Mouse (Mus musculus) c-Kit-positive CD71-positive TER-119-positive erythroid progenitor cells, embryonic 14.5 days (primary cell): ENCODE results near the gene Olfr1428.
"Not testable (repeated sequence)": the region's sequence is repeated elsewhere in the genome, so short reads cannot be mapped to it uniquely, and the experiment has no call there.

ENCODE experiments used
- DNase-seq: peaks from one replicate; pipeline ENCODE4 v3.0.0-alpha.2; 2013; ENCODE audit warnings: low spot score

Gene Olfr1428

DNA sequence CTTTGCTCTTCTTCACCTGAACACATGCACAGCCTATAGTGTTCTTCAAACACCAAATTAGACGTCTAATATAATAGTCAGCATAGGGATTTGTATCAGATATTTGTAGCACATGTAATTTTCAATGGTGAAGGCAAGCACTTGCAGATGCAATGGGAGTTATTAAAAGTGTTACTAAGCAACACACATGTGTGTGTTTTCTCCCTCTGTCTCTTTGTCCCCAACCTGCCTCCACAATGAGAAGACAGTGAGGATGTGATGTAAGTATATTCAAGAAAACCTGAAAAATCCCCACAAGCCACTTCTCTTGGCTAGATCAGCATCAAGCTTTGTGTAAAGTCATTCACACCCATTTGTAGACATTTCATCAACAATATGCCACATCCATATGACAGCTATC, at the start of gene Olfr1428:
TSS of gene Olfr1428 (minus strand) at position 101 of the 400 bp plus-strand sequence.
- DNase-seq: no peak

DNA sequence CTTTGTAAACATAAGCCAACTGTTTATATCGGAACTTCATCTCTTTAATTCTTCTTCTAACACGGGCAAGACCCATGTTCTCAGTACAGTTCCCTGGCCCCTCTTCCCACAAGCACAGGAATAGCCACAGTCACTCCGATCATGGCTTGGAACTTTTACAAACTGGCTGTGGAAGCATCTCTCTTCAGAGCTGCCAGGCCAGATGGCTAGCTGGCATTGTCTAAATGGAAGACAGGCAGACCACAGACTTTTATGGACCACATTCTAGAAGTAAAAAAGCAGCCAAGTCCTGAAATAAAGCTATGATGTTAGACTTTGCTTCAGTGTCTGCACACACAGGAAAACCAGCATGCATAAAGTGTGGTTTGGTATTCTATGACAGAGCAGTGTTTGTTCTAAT, 29.8 kb upstream of the Olfr1428 start:
- DNase-seq: no peak

DNA sequence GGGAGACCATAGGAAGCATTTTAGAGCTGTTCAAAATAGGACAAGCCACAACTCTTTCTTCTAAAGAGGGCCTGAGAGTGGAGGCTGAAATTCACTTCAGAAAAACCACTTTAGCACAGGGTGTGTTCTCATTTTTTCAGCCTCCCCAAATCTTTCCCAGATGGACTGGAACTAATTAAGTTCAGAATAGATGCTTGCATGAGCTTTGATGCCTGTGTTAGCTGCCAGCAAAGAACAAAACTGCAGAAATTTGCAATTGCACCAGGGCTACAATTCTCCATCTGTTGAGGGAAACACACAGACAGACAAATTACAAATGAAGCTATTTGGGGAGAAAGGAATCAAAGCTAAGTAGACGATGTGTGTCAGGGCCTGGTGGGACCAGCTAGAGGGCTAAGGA, 27.7 kb upstream of the Olfr1428 start:
- no peak for DNase-seq

DNA sequence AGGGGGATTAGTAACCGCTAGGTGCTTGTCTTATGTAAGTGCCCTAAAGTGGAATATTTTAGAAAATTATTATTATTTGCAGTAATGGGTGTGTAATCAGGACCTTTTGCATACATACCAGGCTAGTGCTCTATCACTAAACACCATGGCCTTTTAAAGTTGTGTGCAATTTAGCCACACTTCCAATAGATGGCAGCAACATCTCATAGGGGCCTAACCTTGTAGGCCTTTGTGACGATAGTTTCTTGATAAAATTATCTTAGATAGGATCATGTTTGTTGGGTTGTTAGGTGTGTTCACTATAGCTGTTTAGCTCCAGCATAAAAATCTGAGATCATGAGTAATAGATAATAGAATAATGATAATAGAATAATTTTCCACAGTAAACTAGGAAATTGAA, 18.6 kb upstream of the Olfr1428 start:
- DNase-seq: no peak

DNA sequence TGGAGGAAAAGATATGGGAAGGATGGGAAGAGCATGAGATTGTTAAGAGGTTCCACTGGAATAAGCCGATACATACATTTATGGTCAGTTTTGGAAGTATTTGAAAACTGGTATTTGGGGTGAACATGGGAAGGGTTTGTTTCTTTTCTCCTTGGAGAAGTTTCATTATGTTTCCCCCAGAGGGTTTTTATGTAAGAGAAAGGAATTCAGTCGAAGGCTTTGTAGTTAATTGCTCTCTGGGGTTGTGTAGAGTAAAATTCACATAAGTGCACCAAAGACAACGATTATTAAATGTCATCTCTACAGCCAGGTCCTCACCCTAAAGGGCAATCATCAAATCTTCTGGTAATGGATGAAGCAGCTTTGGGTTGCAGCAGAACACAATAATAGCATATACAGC, 7.4 kb upstream of the Olfr1428 start, which contains the start of gene Olfr76:
TSS of gene Olfr76 (minus strand) at position 101 of the 400 bp plus-strand sequence.
- DNase-seq: no peak

DNA sequence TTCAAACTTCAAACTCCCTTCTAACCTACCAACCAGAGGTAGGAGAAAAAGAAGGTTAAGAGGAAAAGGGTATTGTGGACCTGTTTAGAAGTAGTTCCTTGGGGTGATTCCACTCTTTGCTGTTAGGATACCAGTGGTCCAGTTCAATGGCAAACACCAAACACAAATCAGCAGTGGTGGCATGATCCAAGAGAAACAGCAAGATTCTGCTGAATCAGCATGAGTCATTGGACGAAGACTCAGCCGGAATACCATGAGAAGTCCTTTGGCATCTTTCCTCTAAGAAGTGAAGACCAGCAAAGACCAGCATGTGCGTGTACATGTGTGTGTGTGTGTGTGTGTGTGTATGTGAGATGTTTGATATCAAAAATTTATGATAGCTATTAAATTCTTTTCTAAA, 767 bp upstream of the Olfr1428 start:
- no peak for DNase-seq

DNA sequence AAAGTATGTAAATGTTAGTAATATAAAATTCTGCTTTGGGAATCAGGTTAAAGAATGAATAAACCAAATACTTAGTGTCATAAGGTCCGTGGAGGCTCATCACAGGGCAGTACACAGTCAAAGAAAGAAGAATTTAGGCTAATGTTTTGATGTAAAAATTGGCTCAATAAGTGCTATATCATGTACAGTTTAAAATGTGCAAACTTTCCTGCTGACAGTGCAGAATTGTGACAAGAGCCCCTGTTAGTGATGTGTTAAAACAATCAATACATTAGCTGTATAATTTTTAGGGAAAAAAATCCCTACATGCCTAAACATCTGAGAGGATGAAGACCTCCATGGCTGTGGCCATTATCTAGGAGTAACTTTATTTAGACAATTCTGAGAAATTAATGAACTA, 1.9 kb downstream of the Olfr1428 start:
- no peak for DNase-seq

DNA sequence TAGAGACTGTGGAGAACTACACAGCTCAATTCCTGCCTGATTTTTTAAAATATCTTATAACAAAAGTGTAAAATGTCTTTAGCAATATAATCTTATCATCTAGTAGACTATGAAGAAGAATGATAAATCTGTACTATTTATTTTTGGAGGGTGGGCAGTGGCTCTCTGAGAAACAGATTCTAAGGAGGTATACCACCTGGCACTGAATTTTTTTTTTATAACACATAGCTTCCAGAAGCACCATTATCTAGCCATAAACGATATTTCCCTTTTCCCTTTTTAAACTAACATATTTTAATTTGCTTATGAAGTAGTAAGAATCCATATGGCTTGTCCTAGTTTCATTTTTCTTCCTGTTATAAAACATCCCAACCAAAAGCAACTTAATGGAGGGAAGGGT, 11.2 kb downstream of the Olfr1428 start:
- DNase-seq: no peak

DNA sequence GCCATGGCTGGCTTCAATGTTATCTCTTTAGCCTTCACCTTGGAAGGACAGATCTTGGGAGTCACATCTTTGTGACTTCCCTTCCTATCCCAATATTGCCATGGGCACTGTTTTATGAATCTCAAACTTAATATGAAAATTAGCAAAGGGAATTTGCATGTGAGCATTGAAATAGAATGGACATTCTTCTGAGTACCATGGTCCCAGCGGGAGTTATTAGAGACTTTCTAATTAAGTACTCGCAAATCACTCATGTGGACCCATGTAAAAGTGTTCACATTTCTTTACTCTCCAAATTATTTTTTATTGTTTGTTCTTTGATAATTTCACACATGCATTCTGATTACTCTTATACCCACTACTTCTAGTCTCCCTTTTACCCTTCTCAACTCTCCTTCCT, 12.5 kb downstream of the Olfr1428 start, which contains the start of gene Olfr1427:
TSS of gene Olfr1427 (minus strand) at position 101 of the 400 bp plus-strand sequence.
- no peak for DNase-seq

DNA sequence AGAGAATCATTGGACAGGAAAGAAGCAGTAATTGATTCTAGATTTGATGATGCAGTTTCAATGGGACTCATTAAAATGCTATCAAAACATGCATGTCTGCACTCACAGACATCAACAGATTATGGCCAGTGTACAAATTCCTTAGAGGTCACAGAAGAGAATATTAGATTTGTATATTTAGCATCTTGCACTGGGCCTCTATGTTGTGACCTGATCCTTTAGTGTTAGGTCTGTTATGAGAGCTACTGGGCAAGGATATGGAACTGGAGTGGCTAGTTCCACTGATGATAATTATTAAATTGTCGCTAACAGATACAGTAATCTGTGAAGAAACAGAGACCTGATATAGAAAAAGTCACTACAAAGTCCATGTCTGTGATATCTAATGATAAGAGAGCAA, 23.8 kb downstream of the Olfr1428 start, which contains the start of gene Olfr1426:
TSS of gene Olfr1426 (minus strand) at position 101 of the 400 bp plus-strand sequence.
- no peak for DNase-seq

DNA sequence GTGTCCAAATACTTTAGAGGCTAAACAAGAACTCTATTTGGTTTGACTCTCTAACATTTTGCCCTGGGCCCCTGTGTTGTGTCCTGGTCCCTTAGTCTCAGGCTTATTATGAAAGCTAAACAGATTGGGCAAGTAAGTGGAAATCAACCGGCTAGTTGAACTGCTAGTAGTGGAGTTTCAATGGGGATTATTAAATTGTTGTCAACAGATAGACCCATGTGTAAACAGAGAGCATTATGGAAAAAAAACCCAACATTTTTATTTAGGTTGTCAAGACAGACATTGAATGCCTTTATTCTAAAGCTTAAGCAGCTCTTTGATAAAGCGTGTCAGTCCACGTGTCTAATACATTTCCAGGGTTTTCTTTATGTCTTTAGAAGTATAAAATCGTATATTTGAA, 38.1 kb downstream of the Olfr1428 start, which contains the start of gene Olfr1425:
TSS of gene Olfr1425 (minus strand) at position 101 of the 400 bp plus-strand sequence.
- not testable (repeated sequence) for DNase-seq

DNA sequence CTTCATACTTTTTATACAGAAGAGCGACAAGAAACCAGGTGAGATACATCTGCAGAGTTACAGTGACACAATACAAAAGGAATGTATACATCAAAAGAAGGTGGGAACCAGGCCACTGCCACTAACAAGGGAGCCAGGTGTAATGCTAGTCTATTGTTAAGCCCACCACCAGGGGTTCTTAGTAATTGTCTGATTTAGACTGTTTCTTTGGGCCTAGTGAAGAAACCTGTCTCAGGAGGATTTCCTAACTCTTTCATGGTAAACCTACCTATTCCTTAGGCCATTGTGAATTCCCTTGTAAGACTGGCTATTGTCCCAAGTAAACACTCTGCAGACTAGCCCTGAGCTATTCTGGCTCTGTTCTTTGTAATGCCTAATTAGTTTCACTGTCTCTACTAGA, 46.2 kb downstream of the Olfr1428 start:
- not testable (repeated sequence) for DNase-seq

DNA sequence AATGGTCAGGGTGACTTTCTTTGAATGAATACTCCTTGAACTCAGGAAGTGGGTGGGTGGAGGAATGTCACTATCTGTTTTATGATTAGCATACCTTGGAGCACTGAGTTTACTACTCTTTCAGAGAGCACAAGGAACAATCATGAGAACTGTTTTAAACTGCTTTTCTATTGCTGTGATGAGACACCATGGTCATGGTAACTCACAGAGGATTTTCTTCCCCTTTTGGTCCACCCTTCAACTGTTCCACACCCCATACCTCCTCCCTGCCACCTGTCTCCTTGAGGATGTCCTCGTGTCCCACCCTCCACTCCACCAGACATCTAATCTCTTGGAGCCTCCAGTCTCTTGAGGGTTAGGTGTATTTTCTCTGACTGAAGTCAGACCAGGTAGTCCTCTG, 47.9 kb downstream of the Olfr1428 start:
- DNase-seq: not testable (repeated sequence)

DNA sequence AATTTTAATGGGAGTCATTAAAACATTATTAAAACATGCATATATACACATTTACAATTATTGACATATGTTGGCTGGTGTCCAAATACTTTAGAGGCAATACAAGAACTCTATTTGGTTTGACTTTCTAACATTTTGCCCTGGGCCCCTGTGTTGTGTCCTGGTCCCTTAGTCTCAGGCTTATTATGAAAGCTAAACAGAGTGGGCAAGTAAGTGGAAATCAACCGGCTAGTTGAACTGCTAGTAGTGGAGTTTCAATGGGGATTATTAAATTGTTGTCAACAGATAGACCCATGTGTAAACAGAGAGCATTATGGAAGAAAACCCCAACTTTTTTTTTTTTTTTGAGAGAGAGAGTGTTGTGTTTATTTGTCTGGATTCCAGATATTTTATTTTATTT, 53.1 kb downstream of the Olfr1428 start, which contains the start of gene Olfr1424:
TSS of gene Olfr1424 (minus strand) at position 101 of the 400 bp plus-strand sequence.
- not testable (repeated sequence) for DNase-seq
